Mouse (Mus musculus): ENCODE results near the gene Aars. TPM values are rescaled to one million over a fixed set of nuclear protein-coding genes. Genes with fewer than 3 reads are reported as not detected.
A peak's percentile ranks its signal among the peaks of the same experiment; 100 is the strongest.
"Not testable (repeated sequence)": the region's sequence is repeated elsewhere in the genome, so short reads cannot be mapped to it uniquely, and the experiment has no call there.

The Aars gene
- polyA plus RNA-seq, 1 experiment = 27.9 TPM

DNA sequence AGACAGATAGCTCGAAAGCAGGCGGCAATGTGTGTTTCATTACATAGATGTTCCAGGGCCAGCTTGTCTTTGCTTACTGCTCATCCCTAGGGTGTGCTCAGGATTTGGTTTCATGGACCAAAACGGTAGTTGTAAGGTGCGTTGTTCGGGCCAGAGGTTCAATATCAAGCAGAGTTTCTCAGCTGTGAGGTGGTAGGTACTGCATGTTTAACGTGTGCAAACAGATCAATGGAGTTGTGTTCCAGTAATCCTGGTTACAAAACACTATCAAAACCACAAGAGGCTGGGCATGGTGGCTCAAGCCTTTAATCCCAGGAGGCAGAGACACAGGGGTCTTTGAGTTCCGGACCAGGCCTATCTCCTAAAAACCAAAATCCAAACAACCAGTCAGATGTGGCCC lies 16.2 kb downstream of the Aars start:
- DNase-seq (ENCODE audit: low read depth, low spot score) = no peak
- WGBS = 96% methylated on average over 7 of the region's 7 CpGs

DNA sequence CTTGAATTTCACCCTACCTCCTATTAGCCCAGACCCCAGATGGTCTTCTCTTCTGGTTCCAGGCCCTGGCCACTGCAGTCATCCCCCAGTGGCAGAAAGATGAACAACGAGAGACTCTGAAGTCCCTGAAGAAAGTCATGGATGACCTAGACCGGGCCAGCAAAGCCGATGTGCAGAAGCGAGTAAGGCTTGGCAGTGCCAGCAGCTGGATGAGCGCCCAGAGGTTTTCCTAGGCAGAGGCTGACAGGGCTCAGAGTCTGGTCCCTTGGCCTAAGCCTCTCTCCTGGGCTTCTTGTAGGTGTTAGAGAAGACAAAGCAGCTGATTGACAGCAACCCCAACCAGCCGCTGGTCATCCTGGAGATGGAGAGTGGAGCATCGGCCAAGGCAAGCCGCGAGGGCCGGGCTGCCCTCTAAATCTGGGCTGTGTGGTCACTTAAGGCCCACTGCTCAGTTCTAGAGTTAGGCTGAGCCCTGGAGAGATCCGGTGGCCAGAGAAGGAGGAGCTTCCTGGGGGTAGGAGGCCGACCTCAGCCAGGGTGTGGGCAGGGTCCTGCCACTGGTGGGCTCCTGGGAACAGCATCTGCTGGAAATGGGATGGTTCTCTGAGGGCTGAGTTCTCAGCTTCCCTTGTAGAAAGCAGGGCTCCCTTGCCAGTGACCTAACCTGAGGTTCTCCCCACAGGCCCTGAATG lies 21.0 kb downstream of the Aars start:
- DNase-seq (ENCODE audit: low read depth, low spot score) = no peak
- WGBS = 89% methylated on average over 12 of the region's 12 CpGs

DNA sequence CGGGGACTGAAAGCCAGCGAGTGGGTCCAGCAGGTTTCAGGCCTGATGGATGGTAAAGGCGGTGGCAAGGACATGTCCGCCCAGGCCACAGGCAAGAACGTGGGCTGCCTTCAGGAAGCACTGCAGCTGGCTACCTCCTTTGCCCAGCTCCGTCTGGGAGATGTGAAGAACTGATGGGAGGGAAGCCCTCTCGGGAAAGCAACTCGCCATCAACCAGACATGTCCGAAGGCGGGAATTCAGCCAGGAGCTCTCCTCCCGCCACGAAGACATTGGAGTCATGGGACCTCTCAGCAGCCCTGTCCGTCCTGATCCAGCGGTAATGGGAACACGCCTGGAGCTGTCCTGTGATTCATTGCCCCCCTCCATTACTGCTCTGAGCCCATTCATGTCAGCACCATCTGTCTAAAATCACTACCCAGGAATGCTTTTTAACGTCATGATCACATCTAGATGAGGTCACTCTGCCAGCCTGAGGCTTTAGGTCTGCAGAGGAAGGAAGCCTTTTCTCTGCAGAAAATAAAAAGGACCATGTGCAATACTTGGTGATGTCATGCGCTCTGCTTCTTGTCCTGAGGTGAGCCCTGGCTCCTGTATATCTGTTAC lies 22.2 kb downstream of the Aars start:
- no peak for DNase-seq (ENCODE audit: low read depth, low spot score)
- 89% methylated on average over 17 of the region's 17 CpGs for WGBS

DNA sequence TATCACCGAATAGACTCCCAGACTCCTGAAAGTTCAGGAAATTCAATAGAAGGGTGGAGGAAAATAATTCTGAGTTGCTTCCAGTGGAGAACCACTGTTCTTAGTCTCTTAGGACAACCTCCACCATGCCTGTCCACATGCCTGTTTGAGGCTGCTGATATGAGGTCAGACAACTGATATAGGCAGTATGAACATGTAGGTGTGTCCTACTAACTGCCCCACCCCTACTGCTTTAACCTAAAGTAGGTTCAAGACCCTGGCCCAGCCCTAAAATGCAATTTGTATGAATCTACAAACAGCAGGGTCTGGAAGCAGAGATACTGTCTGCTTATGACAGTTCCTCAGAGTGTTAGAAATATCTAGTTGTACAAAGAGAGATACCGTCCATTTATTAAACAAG lies 22.7 kb downstream of the Aars start:
- WGBS = 67% methylated on average over 2 of the region's 2 CpGs
- DNase-seq (ENCODE audit: low read depth, low spot score) = no peak

DNA sequence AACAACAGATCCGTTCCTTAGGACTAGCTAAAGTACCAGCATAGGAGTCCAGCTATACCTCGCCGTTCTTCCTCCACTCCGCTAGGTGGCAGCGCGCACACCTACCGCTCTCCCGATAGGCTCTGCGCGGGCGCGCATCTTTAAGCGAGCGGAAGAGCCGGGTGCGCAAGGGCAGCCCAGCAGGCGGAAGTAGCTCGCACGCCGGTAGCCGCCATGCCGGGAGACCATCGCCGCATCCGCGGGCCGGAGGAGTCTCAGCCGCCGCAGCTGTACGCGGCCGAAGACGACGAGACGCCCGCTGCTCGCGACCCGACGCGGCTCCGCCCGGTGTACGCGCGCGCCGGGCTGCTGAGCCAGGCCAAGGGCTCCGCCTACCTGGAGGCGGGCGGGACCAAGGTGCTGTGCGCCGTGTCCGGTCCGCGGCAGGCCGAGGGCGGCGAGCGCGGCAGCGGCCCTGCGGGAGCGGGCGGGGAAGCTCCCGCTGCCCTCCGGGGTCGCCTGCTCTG lies 23.3 kb downstream of the Aars start, which contains the start of gene Exosc6:
Exosc6 (plus strand) TSS at position 182 of the 506 bp plus-strand sequence.
- under 1% methylated on average over 68 of the region's 68 CpGs for WGBS

DNA sequence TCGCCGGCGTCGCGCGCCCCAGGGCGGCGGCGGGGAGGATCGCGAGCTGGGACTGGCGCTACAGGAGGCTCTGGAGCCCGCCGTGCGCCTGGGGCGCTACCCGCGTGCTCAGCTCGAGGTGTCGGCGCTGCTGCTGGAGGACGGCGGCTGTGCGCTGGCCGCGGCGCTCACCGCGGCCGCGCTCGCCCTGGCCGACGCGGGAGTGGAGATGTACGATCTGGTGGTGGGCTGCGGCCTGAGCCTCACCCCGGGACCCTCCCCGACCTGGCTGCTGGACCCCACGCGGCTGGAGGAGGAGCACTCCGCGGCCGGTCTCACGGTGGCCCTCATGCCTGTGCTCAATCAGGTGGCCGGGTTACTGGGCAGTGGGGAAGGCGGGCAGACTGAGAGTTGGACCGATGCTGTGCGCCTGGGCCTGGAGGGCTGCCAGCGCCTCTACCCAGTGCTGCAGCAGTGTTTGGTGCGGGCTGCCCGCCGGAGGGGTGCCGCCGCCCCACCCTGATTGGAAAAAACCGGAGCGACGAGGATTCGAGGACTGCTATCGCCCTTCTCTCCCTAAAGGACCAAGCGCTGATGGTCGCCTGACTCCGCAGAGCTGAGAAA lies 23.8 kb downstream of the Aars start:
- WGBS = under 1% methylated on average over 63 of the region's 63 CpGs
- no peak for DNase-seq (ENCODE audit: low read depth, low spot score)

More for the DNA sequence above, 23.3 kb downstream of the Aars start, which contains the start of gene Exosc6:
- DNase-seq (ENCODE audit: low read depth, low spot score) = peak; percentile 87

DNA sequence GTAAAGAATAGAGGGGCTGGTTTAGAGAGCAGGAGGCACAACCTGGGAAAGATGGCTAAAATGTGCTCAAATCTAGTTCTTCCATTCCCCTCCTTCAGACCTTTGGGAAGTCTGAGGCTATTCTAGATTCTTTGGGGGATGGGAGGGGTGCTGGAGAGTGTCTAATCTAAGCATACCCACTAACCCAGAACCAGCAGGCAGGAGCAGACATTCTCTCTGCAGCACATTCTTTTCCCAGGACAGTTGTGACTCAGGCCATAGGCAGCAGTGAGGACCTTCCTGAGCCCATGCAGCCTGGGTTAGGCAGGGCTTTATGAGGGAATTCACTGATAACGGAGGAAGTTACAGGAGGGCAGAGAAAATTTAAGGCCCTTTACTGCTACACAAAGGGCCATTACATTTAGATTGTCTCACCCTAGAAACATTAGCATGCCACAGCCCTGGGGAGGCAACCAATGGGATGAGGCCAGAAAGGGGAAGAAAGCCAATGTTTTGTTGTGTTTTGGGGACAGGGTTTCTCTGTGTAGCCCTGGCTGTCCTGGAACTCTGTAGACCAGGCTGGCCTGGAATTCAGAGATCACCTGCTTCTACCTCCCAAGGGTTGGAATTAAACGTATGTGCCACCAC lies 26.1 kb downstream of the Aars start:
- DNase-seq (ENCODE audit: low read depth, low spot score) = peak; percentile 38
- WGBS = 33% methylated on average over 2 of the region's 2 CpGs

DNA sequence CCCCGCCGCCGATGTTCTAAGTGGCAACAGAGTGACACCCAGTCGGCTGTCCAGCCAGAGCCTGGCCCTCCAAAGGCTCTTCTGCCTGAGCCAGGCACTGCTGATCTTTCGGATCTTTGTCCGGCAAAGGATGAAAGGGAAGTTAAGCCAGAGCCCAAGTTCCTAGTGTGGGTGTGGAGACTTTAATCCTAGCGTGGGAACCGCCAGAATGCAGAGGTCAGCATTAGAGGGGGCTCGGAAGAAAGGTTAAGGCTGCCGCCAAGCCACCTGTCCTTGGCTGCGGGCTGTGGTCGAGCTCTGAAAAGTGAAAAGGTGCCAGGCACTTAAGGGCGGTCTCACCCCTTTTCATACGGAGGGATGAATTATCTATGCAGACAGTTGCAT lies 28.7 kb downstream of the Aars start:
- DNase-seq (ENCODE audit: low read depth, low spot score) = no peak
- 9% methylated on average over 14 of the region's 14 CpGs for WGBS

DNA sequence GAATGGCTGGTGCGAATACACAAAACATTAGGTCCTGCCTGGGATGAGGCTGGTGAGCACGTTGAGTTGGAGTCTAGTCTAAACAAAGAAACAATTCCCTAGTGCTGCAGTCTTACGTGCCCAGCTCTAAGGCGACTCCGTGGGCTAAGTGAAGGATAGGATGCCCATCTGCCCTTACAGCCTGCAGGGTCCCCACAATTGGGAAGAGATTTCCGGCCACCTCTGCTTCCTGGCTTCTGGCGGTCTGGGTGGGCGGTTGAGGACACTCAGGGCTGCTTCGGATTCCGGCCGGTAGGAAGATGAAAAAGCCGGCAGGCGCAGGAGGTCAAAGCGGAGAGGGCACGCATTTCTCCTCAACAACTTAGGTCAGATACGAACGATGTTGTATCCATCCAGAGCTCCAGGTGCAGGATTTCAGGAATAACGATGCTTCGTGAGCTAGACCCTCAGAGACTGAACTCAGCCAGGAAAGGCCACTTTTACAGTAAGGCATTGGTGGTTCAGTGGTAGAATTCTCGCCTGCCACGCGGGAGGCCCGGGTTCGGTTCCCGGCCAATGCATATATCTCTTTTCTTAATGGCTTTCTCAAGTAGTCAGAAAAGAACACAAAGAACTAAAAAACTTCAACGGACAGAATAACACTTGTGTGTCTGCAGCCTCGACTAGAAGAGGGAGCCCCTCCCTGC lies 29.3 kb downstream of the Aars start:
- DNase-seq (ENCODE audit: low read depth, low spot score) = no peak
- WGBS = 4% methylated on average over 27 of the region's 27 CpGs

DNA sequence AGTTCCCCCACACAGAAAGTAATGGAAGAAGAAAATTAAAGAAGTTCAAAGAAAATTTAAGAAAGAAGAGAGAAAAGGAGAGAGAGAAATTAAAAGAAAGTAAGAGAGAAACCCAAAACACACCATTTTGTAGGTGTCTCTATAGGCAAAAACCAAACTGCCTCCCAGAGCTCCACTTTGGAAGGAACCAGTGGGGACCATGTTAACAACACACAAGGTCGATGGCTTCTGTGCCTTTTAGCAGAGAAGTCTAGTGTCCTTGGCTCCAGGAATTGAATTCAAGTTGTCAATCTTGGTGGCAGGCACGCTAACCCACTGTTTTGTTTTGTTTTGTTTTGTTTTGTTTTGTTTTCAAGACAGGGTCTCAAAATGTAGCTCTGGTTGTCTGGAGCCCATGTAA lies 29.9 kb downstream of the Aars start:
- no peak for DNase-seq (ENCODE audit: low read depth, low spot score)
- WGBS = 63% methylated on average over 2 of the region's 2 CpGs

DNA sequence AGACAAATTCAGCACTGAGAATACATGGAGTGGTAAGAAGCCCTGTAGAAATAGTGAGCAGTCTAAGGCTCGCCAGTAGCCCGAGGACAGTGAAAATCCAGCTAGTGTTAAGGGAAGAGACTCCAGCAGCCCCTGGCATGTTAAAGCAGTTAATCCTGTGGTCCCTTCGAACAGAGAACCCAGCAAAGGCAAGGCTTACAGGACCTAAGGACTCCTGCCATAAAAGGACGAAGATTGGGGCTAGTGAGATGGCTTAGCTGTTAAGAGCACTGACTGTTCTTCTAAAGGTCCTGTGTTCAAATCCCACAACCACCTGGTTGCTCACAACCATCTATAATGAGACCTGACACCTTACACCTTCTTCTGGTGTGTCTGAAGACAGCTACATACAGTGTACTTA lies 33.4 kb downstream of the Aars start:
- no peak for DNase-seq (ENCODE audit: low read depth, low spot score)
- WGBS = 69% methylated on average over 4 of the region's 4 CpGs

DNA sequence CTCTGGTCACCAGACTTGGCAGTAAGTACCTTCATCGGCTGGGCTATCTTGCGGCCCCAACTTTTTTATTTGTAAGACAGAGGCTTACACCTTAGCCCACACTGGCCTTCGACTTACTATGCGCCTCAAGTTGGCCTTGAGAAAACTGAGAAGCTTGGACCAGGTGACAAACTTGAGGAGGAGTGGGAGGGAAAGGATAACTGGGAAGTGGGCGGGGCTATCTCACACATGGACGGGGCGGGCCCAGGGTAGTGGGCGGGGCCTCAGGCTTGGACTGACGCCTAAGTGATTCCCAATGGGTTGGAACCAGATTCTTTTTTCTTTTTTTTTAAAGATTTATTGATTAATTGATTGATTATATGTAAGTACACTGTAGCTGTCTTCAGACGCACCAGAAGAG lies 34.5 kb downstream of the Aars start:
- 44% methylated on average over 10 of the region's 10 CpGs for WGBS
- no peak for DNase-seq (ENCODE audit: low read depth, low spot score)

DNA sequence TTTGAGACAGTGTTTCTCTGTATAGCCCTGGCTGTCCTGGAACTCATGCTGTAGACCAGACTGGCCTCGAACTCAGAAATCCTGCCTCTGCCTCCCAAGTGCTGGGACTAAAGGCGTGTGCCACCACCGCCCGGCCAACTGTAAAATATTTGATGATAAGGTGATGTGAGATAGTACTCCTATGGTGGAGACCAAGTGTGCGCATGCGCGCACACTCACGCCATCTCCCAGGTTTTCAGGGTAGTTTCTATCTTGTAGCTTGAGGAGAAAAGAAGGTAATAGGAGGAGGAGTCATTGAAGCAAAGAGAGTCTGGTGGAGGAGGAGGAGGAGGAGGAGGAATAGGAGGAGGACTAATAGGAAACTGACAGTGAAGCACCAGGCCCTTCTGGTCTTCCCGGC lies 35.7 kb downstream of the Aars start:
- 92% methylated on average over 9 of the region's 9 CpGs for WGBS
- DNase-seq (ENCODE audit: low read depth, low spot score) = not testable (repeated sequence)

DNA sequence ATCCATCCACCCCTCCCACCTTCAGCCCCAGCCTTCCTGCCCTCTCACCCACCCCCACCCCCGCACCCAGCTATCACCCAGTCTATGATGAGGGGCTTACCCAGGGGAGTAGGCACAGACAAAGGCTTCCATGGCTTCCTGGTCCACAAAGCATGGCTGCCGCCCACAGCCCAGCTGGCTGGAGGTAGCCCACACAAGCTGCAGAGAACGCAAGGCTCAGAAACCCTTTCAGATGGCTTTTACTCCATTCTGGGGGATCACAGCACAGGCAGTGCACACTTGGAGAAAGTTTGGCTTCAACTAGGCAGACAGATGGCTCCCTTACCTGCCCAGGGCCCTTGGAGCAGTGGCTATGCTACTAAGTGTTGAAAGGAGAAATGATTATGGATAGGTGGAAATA lies 43.0 kb downstream of the Aars start:
- WGBS = 85% methylated on average over 3 of the region's 3 CpGs
- no peak for DNase-seq (ENCODE audit: low read depth, low spot score)

DNA sequence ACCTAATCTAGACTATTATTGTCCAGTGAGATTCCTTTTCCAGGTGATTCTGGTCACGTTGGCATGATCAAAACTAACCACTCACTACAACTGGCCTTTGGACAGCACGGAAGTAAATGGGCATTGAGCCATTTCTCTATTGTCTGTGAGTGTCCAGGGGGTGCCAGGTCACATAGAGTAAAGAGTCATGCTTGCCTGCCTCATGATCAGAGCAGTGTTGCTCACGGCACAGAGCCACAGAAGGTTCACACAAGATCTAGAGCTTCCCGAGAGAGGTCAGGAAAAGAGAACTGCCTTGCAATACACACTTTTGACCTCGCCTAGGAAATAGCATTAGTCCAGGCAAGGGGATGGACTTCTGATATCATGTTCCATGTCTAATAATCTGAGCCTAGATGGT lies 46.5 kb downstream of the Aars start:
- 43% methylated on average over 5 of the region's 5 CpGs for WGBS
- no peak for DNase-seq (ENCODE audit: low read depth, low spot score)

DNA sequence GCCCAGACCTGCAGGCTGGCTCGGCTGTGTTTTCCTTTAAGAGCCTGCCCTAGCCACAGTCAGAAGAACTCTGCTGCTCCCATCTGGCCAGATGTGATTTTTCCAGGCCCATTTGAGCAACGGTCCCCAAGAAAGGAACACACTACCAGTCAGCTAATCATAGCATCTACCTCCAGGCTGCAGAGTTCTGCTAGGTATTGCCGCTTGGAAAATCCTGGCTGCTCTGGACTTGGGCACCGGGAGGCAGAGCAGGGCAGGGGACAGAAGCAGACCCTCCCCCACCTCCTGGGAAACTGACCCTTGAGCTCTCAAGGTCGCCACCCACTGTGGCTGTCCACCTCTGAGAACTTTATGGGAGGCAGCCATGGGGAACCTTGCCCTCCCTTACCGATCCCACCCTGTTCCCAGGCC lies 46.9 kb downstream of the Aars start:
- peak; percentile 40 for DNase-seq (ENCODE audit: low read depth, low spot score)
- 20% methylated on average over 6 of the region's 6 CpGs for WGBS

DNA sequence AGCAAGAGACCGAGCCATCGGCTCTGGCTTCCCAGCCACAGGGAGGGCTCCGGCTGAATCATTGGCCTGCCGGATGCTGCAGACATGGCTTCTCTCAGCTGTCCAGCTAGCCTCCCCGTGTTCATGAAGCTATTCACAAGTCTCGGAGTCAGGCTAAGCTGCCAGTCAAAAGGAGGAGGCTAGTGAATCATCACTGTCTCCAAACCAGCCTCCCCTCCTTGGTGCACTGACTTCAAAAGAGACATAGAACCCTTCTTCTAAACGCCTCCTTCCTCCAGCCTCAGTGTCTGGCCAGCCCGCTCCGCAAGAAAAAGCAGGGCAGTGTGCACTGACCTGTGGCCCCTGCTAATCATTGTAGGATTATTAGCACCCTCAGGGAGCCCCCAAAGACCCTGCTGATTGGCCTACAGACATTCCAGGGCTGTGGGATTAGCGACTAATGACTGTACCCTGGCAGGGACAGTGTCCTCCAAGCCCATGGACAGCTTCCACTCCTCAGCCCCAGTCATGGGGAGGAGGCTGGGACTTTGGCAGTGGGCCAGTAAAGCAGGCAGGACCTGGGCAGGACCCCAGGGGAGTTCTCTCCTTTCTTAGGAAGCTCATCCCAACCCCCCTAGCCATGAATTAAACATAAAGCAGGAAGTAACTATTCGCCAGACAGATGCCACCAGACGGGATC lies 48.8 kb downstream of the Aars start:
- WGBS = 54% methylated on average over 12 of the region's 12 CpGs

DNA sequence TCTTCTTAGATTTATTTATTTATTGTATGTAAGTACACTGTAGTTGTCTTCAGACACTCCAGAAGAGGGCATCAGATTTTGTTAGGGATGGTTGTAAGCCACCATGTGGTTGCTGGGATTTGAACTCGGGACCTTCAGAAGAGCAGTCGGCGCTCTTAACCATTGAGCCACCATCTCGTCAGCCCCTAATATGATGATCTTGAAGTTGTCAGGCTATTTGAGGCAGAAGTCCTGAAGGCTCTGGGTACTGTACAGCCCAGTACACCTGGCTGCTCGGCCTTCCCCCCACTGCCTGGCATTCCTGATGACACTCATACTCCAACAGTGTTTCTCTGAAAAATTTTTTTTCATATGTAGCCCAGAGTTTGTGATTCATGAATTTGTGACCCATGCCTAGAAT lies 51.0 kb downstream of the Aars start:
- not testable (repeated sequence) for DNase-seq (ENCODE audit: low read depth, low spot score)
- 92% methylated on average over 5 of the region's 5 CpGs for WGBS

More for the DNA sequence above, 48.8 kb downstream of the Aars start:
- DNase-seq (ENCODE audit: low read depth, low spot score) = no peak

DNA sequence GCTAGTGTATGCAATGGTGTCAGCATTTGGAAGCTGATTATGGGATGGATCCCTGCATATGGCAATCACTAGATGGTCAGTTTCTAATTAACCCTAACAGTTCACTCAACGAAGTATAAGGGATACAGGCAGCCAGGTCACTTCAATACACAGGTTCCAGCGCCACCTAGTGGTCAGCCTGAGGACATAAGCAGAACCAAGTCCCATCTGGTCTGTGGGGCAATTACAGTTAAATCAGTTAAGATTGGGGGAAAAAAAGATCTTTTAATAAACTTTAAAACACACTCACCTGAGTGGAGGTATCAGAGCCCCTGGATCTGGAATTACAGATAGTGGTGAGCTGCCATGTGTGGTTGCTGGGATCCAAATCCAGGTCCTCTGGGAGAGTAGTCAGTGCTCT lies 57.2 kb downstream of the Aars start:
- 1% methylated on average over 2 of the region's 2 CpGs for WGBS
- DNase-seq (ENCODE audit: low read depth, low spot score) = peak; percentile 42

All from large intestine, adult 2 months (tissue).